Mouse (Mus musculus) cerebellum, adult 2 months (tissue): ENCODE results near the gene Ch25h.

Experiments
- CTCF ChIP-seq: fragments of 200-500 bp; IDR thresholded peaks from 2 replicates; pipeline ENCODE4 v1.5.1; 2011; ENCODE audit warnings: low read depth, mild to moderate bottlenecking, control low read depth, low read length, moderate library complexity, borderline replicate concordance; ENCODE audit not compliant: insufficient read depth
- POLR2A ChIP-seq: fragments of 200-500 bp; IDR thresholded peaks from 2 replicates; pipeline ENCODE4 v1.6.1; 2011; ENCODE audit warnings: low read length, control low read depth, borderline replicate concordance; ENCODE audit not compliant: insufficient read depth

DNA sequence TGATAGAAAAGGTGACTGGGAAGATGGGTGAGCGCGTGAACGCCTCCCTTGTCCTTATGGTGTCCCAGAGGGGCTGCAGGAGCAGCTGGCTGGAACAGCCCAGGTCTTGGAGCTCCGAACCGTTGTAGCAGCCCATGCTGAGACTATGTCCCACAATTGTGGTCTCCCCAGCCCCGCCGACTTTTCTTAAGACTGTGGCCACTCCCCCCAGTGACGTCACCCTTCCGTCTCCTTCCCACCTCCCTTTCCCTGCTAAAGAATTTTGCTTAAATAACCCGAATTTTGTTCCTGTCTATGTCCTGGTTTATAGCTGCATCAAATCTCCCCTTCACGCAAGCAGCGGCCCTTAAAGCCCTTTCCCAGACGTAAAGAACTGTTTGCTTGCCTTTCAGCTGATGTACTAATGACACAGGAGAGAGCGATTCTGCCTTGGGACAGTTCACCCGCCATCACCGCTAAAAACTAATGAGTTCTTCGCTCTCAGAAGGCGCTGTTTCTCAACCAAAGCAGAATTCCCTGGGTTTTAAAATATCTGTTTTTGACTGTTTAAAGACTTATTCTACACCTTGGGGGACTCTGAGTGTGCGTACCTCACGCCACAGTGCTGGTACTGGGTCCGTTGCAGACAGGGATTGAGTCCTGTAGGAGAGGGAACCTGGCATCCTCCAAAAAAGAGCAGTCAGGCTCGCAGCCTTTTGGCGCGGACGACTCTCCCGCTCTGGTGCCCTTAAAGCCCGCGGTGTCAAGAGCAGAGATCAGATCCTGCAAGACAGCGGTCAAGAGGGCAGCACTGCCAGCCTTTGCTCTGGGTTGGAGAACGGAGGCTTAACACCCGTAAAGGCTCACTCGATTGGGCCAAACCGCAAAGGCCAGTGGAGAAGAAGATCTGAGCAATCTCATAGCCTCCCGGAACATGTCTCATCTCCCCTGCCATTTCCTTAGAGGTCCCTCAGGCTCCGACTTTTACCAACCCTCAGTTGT, at the start of gene Ch25h:
- TF ChIP-seq CTCF, result no peak
- no peak for TF ChIP-seq POLR2A
